Mouse (Mus musculus) kidney, embryonic 15.5 days (tissue): Measurements from ENCODE around the gene Irf2. TPM values are rescaled to one million over a fixed set of nuclear protein-coding genes. Genes with fewer than 3 reads are reported as not detected.

Source experiments
- ATAC-seq: fragments of 200-750 bp; cut with Nextera tagmentation; replicated peaks from 2 replicates; pipeline ENCODE4 v1.8.0; 2017; ENCODE audit warnings: moderate TSS enrichment; ENCODE audit not compliant: low FRiP score
- H3K27ac ChIP-seq: fragments of 300-500 bp; sonication (generic); 2 replicates; pipeline ENCODE4 v1.5.1; 2015; ENCODE audit warnings: mild to moderate bottlenecking, inconsistent platforms
- H3K27me3 ChIP-seq: fragments of 300-500 bp; sonication (generic); 2 replicates; pipeline ENCODE4 v1.6.1; 2015; ENCODE audit warnings: inconsistent platforms
- H3K36me3 ChIP-seq: fragments of 300-500 bp; sonication (generic); 2 replicates; pipeline ENCODE4 v1.6.1; 2015; ENCODE audit warnings: inconsistent platforms
- H3K4me1 ChIP-seq: fragments of 300-500 bp; sonication (generic); 2 replicates; pipeline ENCODE4 v1.6.1; 2015; ENCODE audit warnings: inconsistent platforms
- H3K4me2 ChIP-seq: fragments of 300-500 bp; sonication (generic); 2 replicates; pipeline ENCODE4 v1.6.1; 2015; ENCODE audit warnings: moderate library complexity, mild to moderate bottlenecking, inconsistent platforms
- H3K4me3 ChIP-seq: fragments of 300-500 bp; sonication (generic); replicated peaks from 2 replicates; pipeline ENCODE4 v1.5.1; 2015; ENCODE audit warnings: mild to moderate bottlenecking, inconsistent platforms
- H3K9ac ChIP-seq: fragments of 300-500 bp; sonication (generic); 2 replicates; pipeline ENCODE4 v1.6.1; 2015; ENCODE audit warnings: mild to moderate bottlenecking, inconsistent platforms
- H3K9me3 ChIP-seq: fragments of 300-500 bp; sonication (generic); replicated peaks from 2 replicates; pipeline ENCODE4 v1.6.1; 2016; ENCODE audit warnings: inconsistent platforms
- WGBS: fragments of 180-500 bp; shearing (Covaris S2); methylation state at CpG from one replicate; pipeline ENCODE4 v1.1.7; 2015; ENCODE audit warnings: mixed read lengths; 5-methylcytosine and 5-hydroxymethylcytosine counted together
- polyA plus RNA-seq: library from polyadenylated mRNA; unstranded; fragments of >200 nt; fragmentation: Nextera tagmentation; extraction: Ambion mirVana; gene quantifications from 2 replicates; pipeline ENCODE4 v1.2.1, GENCODE M21; 2015

The Irf2 gene
- polyA plus RNA-seq, 1 experiment from 2014 or later: 18.4 TPM

DNA sequence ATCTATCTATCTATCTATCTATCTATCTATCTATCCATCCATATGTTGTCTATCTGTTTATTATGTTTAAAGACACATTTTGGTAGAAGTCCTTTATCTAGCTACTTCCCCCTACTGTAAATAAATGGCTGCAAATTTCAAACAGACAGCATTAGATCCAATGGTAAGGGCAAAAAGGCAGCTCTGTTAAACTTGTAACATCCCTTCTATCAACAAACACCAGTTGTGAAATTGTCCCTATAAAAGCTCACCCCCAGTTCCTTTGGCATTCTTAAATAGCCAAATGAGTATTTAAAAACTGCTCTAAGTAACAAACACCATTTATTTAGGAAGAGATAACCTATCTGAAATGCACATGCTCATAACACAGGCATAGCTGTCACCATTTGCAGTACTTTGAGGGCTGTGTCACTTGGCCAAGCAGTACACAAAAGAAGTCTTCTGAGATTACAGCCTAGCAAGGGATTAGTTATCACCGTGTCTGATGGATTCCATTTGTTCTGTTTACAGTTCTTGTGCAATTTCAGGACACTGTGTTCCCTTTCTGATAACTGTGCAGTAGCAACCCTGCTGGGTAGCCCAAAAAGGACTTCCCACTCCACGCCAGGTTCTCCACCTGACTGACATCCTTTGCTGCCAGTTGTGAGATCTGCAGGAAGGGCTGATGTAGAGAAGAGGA, 136.2 kb downstream of the Irf2 start:
- H3K36me3 ChIP-seq: no peaks in the 10 kb centered on the region
- H3K9ac ChIP-seq: no peak overlapping the region
- H3K27me3 ChIP-seq: no peaks in the 10 kb centered on the region
- H3K9me3 ChIP-seq: no peaks in the 10 kb centered on the region
- ATAC-seq: no peak
- no peak overlapping the region for H3K4me2 ChIP-seq
- no peak overlapping the region; the same call in 1 of the 2 replicates for H3K27ac ChIP-seq
- 54% methylated on average over 2 of the region's 2 CpGs for WGBS
- peaks cover 11% of the 10 kb centered on the region; the same call in 1 of the 2 replicates for H3K4me1 ChIP-seq
- H3K4me3 ChIP-seq: no peak overlapping the region

DNA sequence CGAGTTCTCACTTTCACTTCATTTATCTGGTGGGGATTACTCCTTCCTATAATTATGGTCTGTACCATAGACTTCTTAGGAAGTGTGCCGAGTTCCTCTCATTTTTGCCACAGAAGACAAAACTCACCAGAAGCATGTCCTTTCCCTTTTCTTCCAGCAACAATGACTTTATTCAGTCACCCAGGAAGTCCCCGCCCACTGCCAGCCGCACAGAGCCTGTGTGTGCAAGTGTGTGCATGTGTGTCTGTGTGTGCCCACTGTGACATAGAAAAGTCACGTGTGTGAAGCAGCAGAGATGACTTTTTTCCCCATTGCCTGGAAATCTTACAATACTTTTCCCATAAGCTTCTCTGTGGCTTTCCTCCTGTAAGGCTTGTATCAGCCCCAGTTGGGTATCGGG, 141.8 kb downstream of the Irf2 start:
- no peaks in the 10 kb centered on the region for H3K27me3 ChIP-seq
- H3K36me3 ChIP-seq: no peaks in the 10 kb centered on the region
- no peak overlapping the region for H3K27ac ChIP-seq
- 86% methylated on average over 6 of the region's 6 CpGs for WGBS
- H3K4me2 ChIP-seq: no peak overlapping the region
- ATAC-seq: no peak
- H3K9me3 ChIP-seq: no peaks in the 10 kb centered on the region
- peaks cover 5% of the 10 kb centered on the region; the same call in 1 of the 2 replicates for H3K4me1 ChIP-seq
- H3K9ac ChIP-seq: no peak overlapping the region
- H3K4me3 ChIP-seq: no peak overlapping the region

DNA sequence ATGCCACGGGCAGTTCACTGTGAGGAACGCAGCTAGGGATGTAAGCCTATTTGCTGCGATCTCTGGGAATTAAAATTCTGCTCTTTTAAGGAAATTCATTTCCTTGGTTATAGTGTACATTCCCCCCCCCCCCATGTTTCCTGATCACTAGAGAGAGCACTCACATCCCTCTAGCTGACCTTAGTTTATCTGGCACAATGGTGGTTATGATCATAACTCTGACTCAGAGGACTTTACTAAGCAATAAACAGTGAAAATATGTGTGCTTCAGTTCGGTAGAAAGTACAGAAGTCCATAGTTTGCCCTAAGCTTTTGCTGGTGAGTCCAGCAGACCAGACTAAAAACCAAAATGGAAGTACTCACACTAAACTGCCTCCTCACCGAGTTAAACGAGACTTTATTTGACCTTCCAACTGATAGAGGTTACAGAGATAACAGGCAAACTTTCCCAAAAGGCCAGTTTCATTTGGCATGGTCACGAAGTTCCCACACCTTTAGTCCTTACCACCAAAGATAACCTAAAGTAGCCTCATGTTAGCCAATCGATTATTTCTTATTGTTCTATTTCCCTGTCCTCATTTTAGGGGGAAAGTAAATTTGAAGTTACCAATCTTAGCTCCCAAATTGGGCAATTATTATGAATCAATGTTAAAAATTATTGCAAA, 142.4 kb downstream of the Irf2 start:
- peaks cover 5% of the 10 kb centered on the region; the same call in 1 of the 2 replicates for H3K4me1 ChIP-seq
- H3K9ac ChIP-seq: no peak overlapping the region
- H3K27me3 ChIP-seq: no peaks in the 10 kb centered on the region
- H3K4me3 ChIP-seq: no peak overlapping the region
- WGBS: 79% methylated on average over 8 of the region's 8 CpGs
- H3K36me3 ChIP-seq: no peaks in the 10 kb centered on the region
- no peak overlapping the region for H3K4me2 ChIP-seq
- H3K9me3 ChIP-seq: no peaks in the 10 kb centered on the region
- no peak for ATAC-seq
- H3K27ac ChIP-seq: no peak overlapping the region

DNA sequence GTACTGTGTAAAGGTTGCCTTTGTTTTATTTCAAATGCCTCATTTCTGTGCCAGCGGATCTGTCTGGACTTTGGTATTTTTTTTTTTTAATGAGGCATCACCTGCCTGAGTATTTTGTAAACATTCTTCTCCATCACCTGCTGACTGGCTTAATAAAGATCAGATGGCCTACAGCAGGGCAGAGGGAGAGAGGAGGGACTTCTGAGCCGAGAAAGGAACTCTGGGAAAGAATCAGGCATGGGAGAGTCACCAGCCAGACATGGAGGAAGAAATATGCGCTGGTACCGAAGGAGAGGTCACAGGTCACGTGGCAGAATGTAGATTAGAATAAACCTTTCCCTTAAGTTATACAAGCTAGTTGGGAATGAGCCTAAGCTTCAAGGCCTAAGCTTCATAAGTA, 143.2 kb downstream of the Irf2 start:
- H3K9me3 ChIP-seq: no peaks in the 10 kb centered on the region
- H3K4me1 ChIP-seq: peaks cover 9% of the 10 kb centered on the region; the same call in 1 of the 2 replicates
- H3K9ac ChIP-seq: no peak overlapping the region
- no peaks in the 10 kb centered on the region for H3K36me3 ChIP-seq
- no peaks in the 10 kb centered on the region for H3K27me3 ChIP-seq
- no peak overlapping the region for H3K4me3 ChIP-seq
- H3K27ac ChIP-seq: no peak overlapping the region
- H3K4me2 ChIP-seq: no peak overlapping the region
- WGBS: 48% methylated on average over 5 of the region's 5 CpGs
- ATAC-seq: no peak

DNA sequence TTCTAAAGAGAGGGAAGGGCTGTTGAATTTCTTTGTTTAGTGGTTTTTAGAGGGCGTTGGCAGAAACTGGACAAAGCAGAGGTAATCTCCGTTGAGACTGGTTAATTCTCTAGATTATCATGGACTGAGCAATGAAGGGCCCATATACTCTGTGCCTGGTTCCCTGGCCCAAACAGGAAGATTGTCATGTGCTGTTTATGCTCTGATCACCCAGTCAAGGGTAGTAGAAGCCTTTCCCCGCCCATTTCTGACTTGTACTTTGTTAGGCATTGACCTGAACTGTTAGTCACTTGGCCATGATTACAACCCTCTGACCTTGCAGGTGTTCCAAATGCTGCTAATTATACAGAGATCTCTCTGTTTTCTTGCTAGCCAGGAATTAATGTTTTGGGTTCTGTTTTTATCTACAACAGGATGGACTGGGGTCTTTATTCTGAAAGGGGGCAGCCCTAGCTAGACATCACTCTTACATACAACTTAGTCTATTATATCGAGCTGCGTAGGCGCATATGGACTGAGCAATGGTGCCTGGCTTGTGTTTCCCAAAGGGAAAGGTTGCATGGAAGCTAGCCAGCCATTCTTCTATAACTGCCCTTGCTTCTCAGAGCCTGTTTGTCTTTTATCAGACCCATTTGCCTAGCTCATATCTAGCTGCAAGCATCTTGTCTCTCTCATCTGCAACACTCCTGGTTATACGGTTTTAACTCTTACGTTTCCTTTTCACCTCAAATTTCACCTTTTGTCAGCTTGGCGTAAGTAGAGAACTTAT, 143.9 kb downstream of the Irf2 start:
- H3K36me3 ChIP-seq: no peaks in the 10 kb centered on the region
- H3K9ac ChIP-seq: no peak overlapping the region
- H3K27me3 ChIP-seq: no peaks in the 10 kb centered on the region
- H3K9me3 ChIP-seq: no peaks in the 10 kb centered on the region
- 86% methylated on average over 9 of the region's 9 CpGs for WGBS
- no peak overlapping the region for H3K4me2 ChIP-seq
- H3K27ac ChIP-seq: no peak overlapping the region
- no peak overlapping the region for H3K4me3 ChIP-seq
- ATAC-seq: no peak
- H3K4me1 ChIP-seq: peaks cover 9% of the 10 kb centered on the region; the same call in 1 of the 2 replicates

DNA sequence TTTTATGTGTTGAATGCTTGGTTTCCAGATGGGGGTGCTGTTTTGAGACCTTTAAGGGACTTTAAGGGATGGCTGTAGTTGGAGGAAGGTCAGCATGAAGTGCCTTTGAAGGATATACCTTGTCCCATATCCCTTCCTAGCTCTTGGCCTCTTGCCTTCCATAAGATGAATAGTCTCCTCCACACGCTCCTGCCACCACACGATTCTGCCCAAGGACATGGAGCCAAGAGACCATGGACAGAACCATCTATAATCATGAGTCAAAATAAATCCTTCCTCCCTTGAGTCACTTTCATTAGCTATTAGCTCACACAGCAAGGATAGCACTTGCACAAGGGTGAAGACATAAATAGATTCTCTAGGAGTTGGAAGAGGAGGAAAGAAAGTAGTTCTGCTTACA, 146.3 kb downstream of the Irf2 start:
- Histone ChIP-seq H3K9ac (no peak overlapping the region), H3K27me3 (no peaks in the 10 kb centered on the region), H3K4me1 (0 out of 2 replicates have a peak, but pooled peaks cover 4% of the 10 kb centered on the region), H3K4me3 (no peak overlapping the region), H3K27ac (no peak overlapping the region), H3K4me2 (no peak overlapping the region), H3K36me3 (no peaks in the 10 kb centered on the region), H3K9me3 (no peaks in the 10 kb centered on the region)
- 81% methylated on average over 2 of the region's 2 CpGs for WGBS
- ATAC-seq: no peak

DNA sequence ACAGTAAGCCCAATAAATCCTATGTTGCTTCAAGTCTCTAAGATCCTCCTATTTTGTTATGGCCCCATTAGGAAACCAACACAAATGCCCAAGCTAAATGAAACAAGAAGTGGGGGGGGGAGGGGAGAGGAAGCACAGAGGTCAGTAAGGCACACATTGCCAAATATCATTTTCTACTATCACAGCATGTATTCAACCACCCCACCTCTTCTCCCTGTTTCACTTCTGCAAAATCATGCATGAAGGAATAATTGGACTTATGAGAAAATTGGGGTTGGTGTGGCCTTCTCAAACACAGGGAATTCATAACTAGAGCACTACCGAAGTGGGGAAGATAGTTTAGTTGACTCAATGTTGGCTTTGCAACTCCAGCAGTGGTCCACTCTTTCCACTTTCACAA, 146.7 kb downstream of the Irf2 start:
- no peaks in the 10 kb centered on the region for H3K9me3 ChIP-seq
- no peak overlapping the region for H3K9ac ChIP-seq
- no peak for ATAC-seq
- H3K36me3 ChIP-seq: no peaks in the 10 kb centered on the region
- H3K4me3 ChIP-seq: no peak overlapping the region
- H3K4me2 ChIP-seq: no peak overlapping the region
- no peaks in the 10 kb centered on the region for H3K27me3 ChIP-seq
- no peak overlapping the region for H3K27ac ChIP-seq
- 0 out of 2 replicates have a peak, but pooled peaks cover 4% of the 10 kb centered on the region for H3K4me1 ChIP-seq
- WGBS: 97% methylated on average over 1 of the region's 1 CpGs

DNA sequence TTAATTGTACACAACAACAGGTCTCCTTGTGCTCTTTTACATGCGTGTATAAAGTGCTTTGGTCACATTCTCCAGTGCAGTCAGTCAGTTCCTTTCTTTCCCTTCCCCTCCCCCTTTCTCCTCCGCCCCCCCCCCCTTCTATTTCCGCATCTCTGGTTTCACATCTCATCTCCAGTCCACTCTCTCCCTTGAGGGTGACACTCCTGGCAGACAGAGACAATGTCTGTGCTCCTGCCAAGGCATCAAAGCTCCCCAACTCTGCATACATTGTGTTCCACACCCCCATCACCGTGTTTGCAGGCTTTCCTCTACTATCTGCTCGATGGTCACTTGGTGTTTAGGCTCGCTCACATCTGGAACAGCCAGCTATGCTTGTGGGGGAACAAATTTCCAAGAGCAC, 147.9 kb downstream of the Irf2 start:
- H3K9ac ChIP-seq: no peak overlapping the region
- no peak for ATAC-seq
- no peaks in the 10 kb centered on the region for H3K27me3 ChIP-seq
- no peaks in the 10 kb centered on the region for H3K36me3 ChIP-seq
- H3K9me3 ChIP-seq: no peaks in the 10 kb centered on the region
- H3K27ac ChIP-seq: 0 out of 2 replicates have a peak overlapping the region, but pooled peaks have one; percentile 3
- 71% methylated on average over 6 of the region's 6 CpGs for WGBS
- 0 out of 2 replicates have a peak, but pooled peaks cover 6% of the 10 kb centered on the region for H3K4me1 ChIP-seq
- H3K4me2 ChIP-seq: no peak overlapping the region
- H3K4me3 ChIP-seq: no peak overlapping the region

DNA sequence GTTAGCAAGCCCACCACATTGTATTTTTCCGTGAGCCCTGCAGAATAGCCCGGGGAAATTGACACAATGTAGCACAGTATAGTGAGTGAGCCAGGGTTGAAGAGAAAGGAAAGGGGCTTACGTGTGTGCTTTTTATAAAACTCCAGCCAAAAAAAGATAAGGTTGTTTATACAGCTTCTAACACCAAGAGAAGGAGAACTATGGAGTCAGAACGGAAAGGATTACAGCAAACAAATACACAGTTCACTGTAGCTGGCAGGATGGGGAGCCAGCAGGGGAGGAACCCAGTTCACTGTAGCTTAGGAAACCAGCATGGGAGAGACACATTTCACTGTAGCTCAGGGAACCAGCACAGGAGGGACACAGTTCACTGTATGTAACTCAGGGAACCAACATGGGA, 149.0 kb downstream of the Irf2 start:
- ATAC-seq: no peak
- no peak overlapping the region for H3K27ac ChIP-seq
- no peaks in the 10 kb centered on the region for H3K9me3 ChIP-seq
- H3K4me3 ChIP-seq: no peak overlapping the region
- WGBS: 71% methylated on average over 4 of the region's 4 CpGs
- H3K4me1 ChIP-seq: peaks cover 10% of the 10 kb centered on the region; the same call in 1 of the 2 replicates
- H3K27me3 ChIP-seq: no peaks in the 10 kb centered on the region
- H3K36me3 ChIP-seq: no peaks in the 10 kb centered on the region
- no peak overlapping the region for H3K4me2 ChIP-seq
- no peak overlapping the region for H3K9ac ChIP-seq

DNA sequence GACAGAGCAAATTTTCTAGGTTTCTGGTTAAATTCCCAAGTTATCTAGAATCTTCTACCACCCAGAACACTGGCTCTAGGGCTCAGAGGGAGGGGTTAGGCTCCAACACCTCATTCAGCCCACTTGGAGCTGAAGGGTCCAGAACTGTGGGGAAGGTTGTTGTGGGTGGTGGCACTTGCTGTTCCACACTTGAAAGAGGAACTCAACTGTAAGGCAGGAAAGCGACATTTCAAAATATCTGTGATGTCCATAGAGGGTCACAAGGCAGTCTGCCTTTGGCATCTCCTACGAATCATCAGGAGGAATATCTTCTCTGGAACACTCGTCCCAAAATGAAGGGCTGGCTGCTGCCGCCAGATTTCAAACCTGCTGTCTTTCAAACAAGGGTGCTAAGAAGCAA, 150.7 kb downstream of the Irf2 start:
- Histone ChIP-seq H3K9me3 (no peaks in the 10 kb centered on the region), H3K27me3 (no peaks in the 10 kb centered on the region), H3K4me2 (no peak overlapping the region), H3K4me3 (no peak overlapping the region), H3K27ac (no peak overlapping the region), H3K4me1 (peaks cover 10% of the 10 kb centered on the region; the same call in 1 of the 2 replicates), H3K9ac (no peak overlapping the region), H3K36me3 (no peaks in the 10 kb centered on the region)
- WGBS: 86% methylated on average over 4 of the region's 4 CpGs
- ATAC-seq: no peak

DNA sequence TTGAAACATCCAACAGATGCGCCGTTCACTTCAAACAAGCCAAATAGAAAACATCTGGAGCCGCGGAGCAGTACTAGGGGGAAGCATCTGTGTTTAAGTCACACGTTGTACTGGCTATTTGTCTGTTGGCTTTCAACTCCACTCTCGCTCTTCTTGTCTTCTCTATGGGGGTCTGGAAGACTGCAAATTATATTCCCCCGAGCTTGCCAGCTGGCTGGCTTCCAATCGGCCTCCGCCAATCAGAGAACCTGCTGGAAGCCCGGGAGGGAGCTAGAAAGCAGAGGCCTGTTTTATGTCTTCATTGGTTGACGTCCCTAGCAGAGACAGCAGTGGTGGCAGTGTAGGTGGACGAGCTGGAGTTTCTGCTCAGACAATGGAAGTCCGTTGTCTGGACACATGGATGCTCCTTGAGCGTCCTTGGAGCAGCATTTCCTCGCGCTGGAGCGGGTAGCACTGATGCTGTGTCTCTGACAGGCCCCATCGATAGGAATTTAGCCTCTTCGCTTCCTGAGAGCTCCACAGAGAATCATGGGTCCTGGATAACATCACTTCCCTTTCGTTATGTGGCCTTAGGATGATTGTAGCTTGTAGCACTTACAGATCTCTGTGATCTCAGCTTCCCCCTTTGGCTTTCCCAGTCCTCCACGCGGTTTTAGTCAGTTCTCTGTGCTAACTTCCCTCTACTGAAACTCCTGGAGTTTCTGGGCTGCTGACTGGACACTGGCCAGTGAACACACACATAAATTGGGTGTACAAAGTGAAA, 153.2 kb downstream of the Irf2 start:
- ATAC-seq: peak; percentile 78; the same call in 1 of the 2 replicates
- no peak overlapping the region for H3K4me3 ChIP-seq
- H3K9ac ChIP-seq: no peak overlapping the region
- H3K27ac ChIP-seq: peak overlapping the region; percentile 70
- no peaks in the 10 kb centered on the region for H3K36me3 ChIP-seq
- H3K4me2 ChIP-seq: peak overlapping the region; percentile 5
- WGBS: 58% methylated on average over 22 of the region's 22 CpGs
- H3K27me3 ChIP-seq: no peaks in the 10 kb centered on the region
- H3K4me1 ChIP-seq: peaks cover 6% of the 10 kb centered on the region; the same call in 1 of the 2 replicates
- no peaks in the 10 kb centered on the region for H3K9me3 ChIP-seq
